Mouse (Mus musculus) stomach, postnatal 0 days (tissue): ENCODE results near the gene Ikzf3. TPM values are rescaled to one million over a fixed set of nuclear protein-coding genes. Genes with fewer than 3 reads are reported as not detected.

ENCODE experiments used
- ATAC-seq: fragments of 200-750 bp; cut with Nextera tagmentation; 2 replicates; pipeline ENCODE4 v1.8.0; 2017; ENCODE audit not compliant: low FRiP score, low TSS enrichment
- DNase-seq: peaks from one replicate; pipeline ENCODE4 v3.0.0-alpha.2; 2016; ENCODE audit warnings: low spot score
- H3K27ac ChIP-seq: fragments of 300-500 bp; sonication (generic); replicated peaks from 2 replicates; pipeline ENCODE4 v1.5.1; 2014; ENCODE audit warnings: mild to moderate bottlenecking, control low read depth
- H3K27me3 ChIP-seq: fragments of 300-500 bp; sonication (generic); 2 replicates; pipeline ENCODE4 v1.6.1; 2014; ENCODE audit warnings: low read length; ENCODE audit not compliant: control insufficient read depth, insufficient read depth
- H3K36me3 ChIP-seq: fragments of 300-500 bp; sonication (generic); 2 replicates; pipeline ENCODE4 v1.6.1; 2014; ENCODE audit warnings: low read length, mixed read lengths; ENCODE audit not compliant: control insufficient read depth, insufficient read depth
- H3K4me1 ChIP-seq: fragments of 300-500 bp; sonication (generic); replicated peaks from 2 replicates; pipeline ENCODE4 v1.6.1; 2014; ENCODE audit warnings: antibody characterized with exemption; ENCODE audit not compliant: control insufficient read depth, insufficient read depth
- H3K4me2 ChIP-seq: fragments of 300-500 bp; sonication (generic); replicated peaks from 2 replicates; pipeline ENCODE4 v1.6.1; 2014; ENCODE audit warnings: low read depth, mild to moderate bottlenecking, control low read depth, moderate library complexity
- H3K4me3 ChIP-seq: fragments of 300-500 bp; sonication (generic); 2 replicates; pipeline ENCODE4 v1.5.1; 2014; ENCODE audit warnings: low read depth, low read length, control low read depth
- H3K9ac ChIP-seq: fragments of 300-500 bp; sonication (generic); 2 replicates; pipeline ENCODE4 v1.6.1; 2014; ENCODE audit warnings: mild to moderate bottlenecking, low read length, control low read depth, mixed read lengths
- H3K9me3 ChIP-seq: fragments of 300-500 bp; sonication (generic); 2 replicates; pipeline ENCODE4 v1.6.1; 2016; ENCODE audit warnings: low read length; ENCODE audit not compliant: control insufficient read depth
- CTCF ChIP-seq: IDR thresholded peaks from 2 replicates; pipeline ENCODE4 v1.5.1; 2016; ENCODE audit warnings: antibody characterized with exemption, low read depth, mild to moderate bottlenecking, moderate library complexity
- EP300 ChIP-seq: optimal IDR thresholded peaks from 2 replicates; pipeline ENCODE3; 2016; ENCODE audit warnings: antibody characterized with exemption
- WGBS: fragments of 180-500 bp; shearing (Covaris S2); extraction: QIAGEN DNeasy Blood & Tissue Kit; methylation state at CpG from one replicate; pipeline ENCODE4 v1.1.7; 2014; 5-methylcytosine and 5-hydroxymethylcytosine counted together
- polyA plus RNA-seq: library from polyadenylated mRNA; unstranded; fragments of >200 nt; fragmentation: Nextera tagmentation; extraction: Ambion mirVana; gene quantifications from 2 replicates; pipeline ENCODE4 v1.2.1, GENCODE M21; 2015

Gene Ikzf3
- polyA plus RNA-seq, 1 experiment from 2014 or later: 0.15 TPM

DNA sequence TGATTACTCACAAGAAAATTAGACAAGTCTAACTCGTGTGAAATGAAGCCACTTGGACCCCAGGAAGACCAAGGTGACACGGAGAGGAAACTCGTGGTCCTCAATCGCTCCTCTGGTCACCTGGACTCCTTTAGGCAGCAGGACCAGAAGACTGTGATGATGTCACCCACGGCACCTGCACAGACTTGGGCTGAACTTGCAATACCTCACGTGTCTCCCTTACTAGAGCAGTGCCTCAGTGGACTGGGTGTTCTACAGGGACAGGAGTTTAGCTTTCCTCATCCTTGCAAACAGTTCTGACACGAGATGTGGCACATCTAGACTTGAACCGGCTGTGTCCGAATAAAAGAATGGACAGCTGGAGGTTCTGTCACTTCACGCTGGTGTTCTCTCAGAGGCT is 63.8 kb downstream of the Ikzf3 start:
- no peak for TF ChIP-seq EP300
- no peak for TF ChIP-seq CTCF
- DNase-seq (no peak), ATAC-seq (no peak)
- Histone ChIP-seq H3K4me2 (no peak overlapping the region), H3K9me3 (no peaks in the 10 kb centered on the region), H3K27ac (no peak overlapping the region), H3K4me1 (no peaks in the 10 kb centered on the region), H3K4me3 (no peak overlapping the region), H3K27me3 (no peaks in the 10 kb centered on the region), H3K9ac (no peak overlapping the region), H3K36me3 (no peaks in the 10 kb centered on the region)
- 77% methylated on average over 10 of the region's 10 CpGs for WGBS

DNA sequence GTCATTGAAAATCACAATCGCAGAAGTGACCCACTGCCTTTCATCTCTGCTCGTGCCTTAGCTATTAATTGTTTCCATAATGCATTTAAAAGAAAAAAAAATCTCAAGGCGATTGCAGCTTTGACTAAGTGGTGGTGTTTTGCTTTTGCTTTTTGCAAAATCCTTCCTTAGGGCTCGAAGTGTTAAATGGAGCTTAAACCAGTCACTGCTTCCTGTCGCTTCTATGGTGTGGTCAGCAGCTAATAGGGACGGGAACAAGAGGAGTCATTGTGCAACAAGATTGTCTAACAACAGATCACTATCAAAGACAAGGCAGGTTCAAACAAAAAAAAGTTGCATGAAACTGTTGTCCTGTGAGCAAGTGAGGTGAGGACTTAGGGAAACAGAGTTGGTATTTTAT is 64.6 kb downstream of the Ikzf3 start:
- no peak for TF ChIP-seq CTCF
- TF ChIP-seq EP300: no peak
- Histone ChIP-seq H3K27me3 (no peaks in the 10 kb centered on the region), H3K9ac (no peak overlapping the region), H3K4me3 (no peak overlapping the region), H3K4me1 (no peaks in the 10 kb centered on the region), H3K4me2 (no peak overlapping the region), H3K36me3 (no peaks in the 10 kb centered on the region), H3K9me3 (no peaks in the 10 kb centered on the region), H3K27ac (no peak overlapping the region)
- no peak for DNase-seq
- ATAC-seq: no peak
- WGBS: 59% methylated on average over 6 of the region's 6 CpGs

DNA sequence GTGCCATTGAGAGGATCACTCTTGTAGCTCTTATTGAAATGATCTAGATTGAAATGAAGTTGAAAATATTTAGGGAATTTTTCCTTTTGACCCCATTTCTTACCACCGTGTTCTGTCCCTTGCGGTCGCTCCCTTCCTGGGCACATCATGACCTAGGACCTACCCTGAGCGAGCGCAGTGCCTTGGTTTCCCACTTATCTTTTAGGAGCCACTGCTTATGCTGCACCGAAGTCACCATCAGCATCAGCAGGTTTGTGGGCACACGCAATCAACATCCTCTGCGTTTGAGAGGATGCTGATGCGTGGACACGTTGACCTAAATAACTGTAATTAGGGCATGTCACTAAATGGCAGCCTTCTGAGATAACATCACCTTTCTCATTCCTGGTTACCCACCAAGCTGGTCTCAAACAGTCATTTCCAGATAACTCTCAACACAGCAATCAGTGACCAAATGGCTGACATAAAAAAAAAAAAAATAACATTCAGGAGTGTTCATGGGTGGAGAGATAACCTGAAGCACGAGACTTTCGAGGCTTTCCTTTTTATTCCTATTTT is 65.8 kb downstream of the Ikzf3 start:
- Histone ChIP-seq H3K4me3 (no peak overlapping the region), H3K9ac (no peak overlapping the region), H3K36me3 (no peaks in the 10 kb centered on the region), H3K27me3 (no peaks in the 10 kb centered on the region), H3K27ac (no peak overlapping the region), H3K4me1 (no peaks in the 10 kb centered on the region), H3K4me2 (no peak overlapping the region), H3K9me3 (no peaks in the 10 kb centered on the region)
- 81% methylated on average over 12 of the region's 12 CpGs for WGBS
- DNase-seq: no peak
- no peak for ATAC-seq
- no peak for TF ChIP-seq EP300
- TF ChIP-seq CTCF: no peak

DNA sequence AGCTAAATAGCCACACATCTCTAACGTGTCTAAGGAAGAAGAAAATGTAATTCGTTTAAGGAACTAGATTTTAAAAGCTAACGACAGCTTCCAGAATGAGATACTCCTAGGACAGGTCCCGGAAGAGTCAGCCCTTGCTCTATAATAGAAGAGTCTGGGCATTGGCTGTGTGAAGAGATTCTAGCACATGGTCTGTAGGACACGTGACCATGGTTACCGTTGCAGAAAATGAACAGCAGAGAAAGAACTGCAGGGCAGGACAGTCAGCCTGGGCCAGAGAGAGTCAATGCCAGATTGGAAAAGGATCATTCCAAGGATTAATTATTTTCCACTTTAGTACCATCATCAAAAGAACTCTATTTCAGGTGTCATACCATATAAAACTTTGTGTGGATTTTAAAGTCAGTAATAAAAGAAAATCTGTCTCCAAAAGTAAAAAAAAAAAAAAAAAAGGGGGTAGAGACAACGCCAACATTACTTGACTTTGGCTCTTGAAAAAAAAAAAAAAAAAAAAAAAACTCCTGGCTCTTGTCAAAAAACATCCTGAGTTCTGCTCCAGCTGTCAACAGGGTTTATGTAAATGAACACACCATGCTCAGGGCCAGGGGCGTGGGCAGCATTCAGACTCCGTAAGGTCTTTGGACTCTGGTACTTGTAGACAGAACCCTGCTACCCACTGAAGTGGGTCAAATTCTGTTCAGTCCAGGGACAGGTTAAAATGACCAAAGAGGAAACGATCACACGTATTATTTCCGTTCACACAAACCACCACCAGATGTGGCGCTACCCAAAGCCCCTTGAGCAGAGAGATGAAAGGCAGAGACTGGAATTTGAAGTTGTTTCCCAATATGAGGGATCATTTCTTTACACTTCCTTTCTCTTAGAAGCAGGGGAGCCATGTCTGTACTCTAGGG is 66.5 kb downstream of the Ikzf3 start:
- Histone ChIP-seq H3K9me3 (no peaks in the 10 kb centered on the region), H3K27ac (no peak overlapping the region), H3K36me3 (no peaks in the 10 kb centered on the region), H3K4me3 (no peak overlapping the region), H3K27me3 (no peaks in the 10 kb centered on the region), H3K4me1 (no peaks in the 10 kb centered on the region), H3K9ac (no peak overlapping the region), H3K4me2 (no peak overlapping the region)
- whole genome bisulfite sequencing: 82% methylated on average over 13 of the region's 13 CpGs
- no peak for TF ChIP-seq EP300
- TF ChIP-seq CTCF: no peak
- no peak for ATAC-seq
- DNase-seq: no peak

DNA sequence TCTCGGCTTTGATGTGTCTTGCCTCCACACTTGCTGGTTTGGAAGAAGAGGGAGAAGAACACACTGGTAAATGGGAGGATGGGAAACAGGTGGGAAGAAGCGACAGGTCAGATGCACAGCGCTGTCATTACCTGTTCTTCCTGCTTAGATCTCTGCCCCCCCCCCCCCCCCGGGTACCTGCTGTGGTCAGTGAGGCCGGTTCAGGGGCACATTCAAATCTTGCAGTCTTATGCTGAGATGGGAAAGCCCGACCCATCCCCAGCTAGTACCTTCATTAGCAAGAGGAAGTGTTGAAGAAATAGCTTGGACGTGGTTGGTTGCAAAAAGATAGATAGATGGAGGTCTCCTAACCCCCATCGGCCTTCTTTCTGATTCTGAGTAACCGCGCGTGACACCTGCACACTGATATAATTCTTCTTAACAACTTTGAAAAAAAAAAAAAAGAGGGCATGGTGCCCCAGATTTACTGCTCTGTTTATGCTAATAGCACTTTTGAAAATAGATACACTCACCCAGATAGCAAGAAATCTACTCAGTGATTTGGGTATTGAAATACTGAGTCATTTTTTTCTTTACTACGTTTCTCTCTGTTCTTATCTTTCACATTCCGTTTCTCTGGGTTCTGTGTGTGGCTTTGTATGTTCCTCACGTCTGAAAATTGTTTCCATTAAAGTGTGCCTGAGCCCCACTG is 68.7 kb downstream of the Ikzf3 start:
- no peak overlapping the region for H3K9ac ChIP-seq
- H3K4me1 ChIP-seq: no peaks in the 10 kb centered on the region
- TF ChIP-seq EP300: no peak
- WGBS: 57% methylated on average over 14 of the region's 14 CpGs
- no peaks in the 10 kb centered on the region for H3K36me3 ChIP-seq
- DNase-seq (no peak), ATAC-seq (no peak)
- no peaks in the 10 kb centered on the region for H3K27me3 ChIP-seq
- no peak overlapping the region for H3K4me3 ChIP-seq
- no peaks in the 10 kb centered on the region for H3K9me3 ChIP-seq
- no peak overlapping the region for H3K4me2 ChIP-seq
- no peak overlapping the region for H3K27ac ChIP-seq

DNA sequence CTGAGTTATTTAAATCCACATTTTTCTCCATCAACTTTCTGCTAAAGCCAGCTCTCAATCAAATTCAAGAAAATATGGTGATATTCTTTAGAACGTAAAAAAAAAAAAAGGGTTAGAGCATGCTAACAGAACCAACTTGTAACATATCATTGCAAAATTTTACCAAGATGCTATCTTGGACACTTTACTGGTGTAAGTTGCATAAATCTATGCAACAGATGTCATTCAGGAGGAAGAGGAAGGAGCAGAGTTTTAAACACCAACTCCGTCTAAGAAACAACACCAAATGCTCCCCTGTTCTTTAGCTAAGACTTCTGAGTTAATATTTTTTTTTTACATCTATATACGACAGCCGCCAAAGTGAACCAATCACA is 69.4 kb downstream of the Ikzf3 start:
- H3K27ac ChIP-seq: no peak overlapping the region
- no peaks in the 10 kb centered on the region for H3K9me3 ChIP-seq
- H3K4me2 ChIP-seq: no peak overlapping the region

More for the DNA sequence above, 69.4 kb downstream of the Ikzf3 start:
- H3K4me1 ChIP-seq: no peaks in the 10 kb centered on the region
- no peak overlapping the region for H3K9ac ChIP-seq
- ATAC-seq: no peak
- no peak for TF ChIP-seq CTCF
- TF ChIP-seq EP300: no peak
- H3K27me3 ChIP-seq: no peaks in the 10 kb centered on the region
- no peaks in the 10 kb centered on the region for H3K36me3 ChIP-seq
- WGBS: 73% methylated on average over 4 of the region's 4 CpGs
- no peak overlapping the region for H3K4me3 ChIP-seq
- DNase-seq: no peak
